Mouse (Mus musculus) megakaryocyte, embryonic 14.5 days (primary cell): Measurements from ENCODE around the gene Trim8.

Experiments
- FLI1 ChIP-seq: IDR thresholded peaks from 2 replicates; pipeline ENCODE4 v1.6.1; 2012; ENCODE audit warnings: low read length, inconsistent platforms, mixed read lengths
- GATA1 ChIP-seq: IDR thresholded peaks from 3 replicates; pipeline ENCODE4 v1.6.1; 2012; ENCODE audit warnings: mixed read lengths, low read length, inconsistent platforms, borderline replicate concordance

DNA sequence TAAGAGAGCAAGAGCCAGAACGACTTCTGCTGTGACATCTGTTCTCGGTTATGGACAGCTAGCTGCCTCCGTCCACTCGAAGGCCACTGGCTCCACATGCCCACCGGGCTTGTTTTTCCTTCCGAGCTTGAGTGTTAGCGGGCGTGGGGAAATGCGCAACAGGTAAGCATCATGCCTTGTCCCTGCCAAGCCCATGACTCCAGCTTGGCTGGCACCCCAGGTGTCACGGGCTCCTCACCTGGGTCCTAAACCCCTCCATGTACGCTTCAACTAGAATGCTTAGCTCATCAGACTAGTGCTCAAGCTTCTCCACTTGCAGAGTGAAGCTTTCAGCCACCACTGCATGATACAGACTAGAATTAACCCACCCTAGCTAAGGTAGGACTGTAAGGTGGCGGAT lies 57.1 kb downstream of the Trim8 start:
- TF ChIP-seq GATA1 = no peak
- no peak for TF ChIP-seq FLI1
